Mouse (Mus musculus) spleen, postnatal 4 days (tissue): Measurements from ENCODE around the gene Gm28051.

Source experiments
- DNase-seq, 2 experiments: peaks; one replicate each; pipeline ENCODE4 v3.0.0; 2022; ENCODE audit warnings: low spot score in 2 of 2

Gene Gm28051

GRCm38 (mm10) chr12:102686321-102686720, 71.2 kb downstream of the Gm28051 start:
- no peak for DNase-seq

DNA sequence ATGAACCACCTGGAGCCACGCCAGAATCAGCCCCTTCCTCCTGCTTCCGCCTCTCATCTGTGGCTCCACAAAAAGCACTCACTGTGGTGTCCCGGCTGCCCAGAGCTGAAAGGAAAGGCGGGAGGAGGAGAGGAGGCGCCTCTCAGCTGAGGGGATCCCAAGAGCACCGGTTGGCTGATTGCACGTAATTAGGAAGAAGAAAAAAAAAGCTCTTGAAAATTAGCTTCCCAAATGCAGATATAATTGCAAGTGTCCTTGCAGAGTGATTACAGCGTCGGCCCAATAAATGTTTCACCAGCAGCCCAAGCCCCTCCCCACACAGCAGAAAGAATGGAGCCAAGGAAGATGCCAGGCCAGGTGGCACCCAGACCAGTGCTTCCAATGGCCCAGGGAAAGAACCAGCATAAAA, 72.0 kb downstream of the Gm28051 start:
- DNase-seq, result no peak

DNA sequence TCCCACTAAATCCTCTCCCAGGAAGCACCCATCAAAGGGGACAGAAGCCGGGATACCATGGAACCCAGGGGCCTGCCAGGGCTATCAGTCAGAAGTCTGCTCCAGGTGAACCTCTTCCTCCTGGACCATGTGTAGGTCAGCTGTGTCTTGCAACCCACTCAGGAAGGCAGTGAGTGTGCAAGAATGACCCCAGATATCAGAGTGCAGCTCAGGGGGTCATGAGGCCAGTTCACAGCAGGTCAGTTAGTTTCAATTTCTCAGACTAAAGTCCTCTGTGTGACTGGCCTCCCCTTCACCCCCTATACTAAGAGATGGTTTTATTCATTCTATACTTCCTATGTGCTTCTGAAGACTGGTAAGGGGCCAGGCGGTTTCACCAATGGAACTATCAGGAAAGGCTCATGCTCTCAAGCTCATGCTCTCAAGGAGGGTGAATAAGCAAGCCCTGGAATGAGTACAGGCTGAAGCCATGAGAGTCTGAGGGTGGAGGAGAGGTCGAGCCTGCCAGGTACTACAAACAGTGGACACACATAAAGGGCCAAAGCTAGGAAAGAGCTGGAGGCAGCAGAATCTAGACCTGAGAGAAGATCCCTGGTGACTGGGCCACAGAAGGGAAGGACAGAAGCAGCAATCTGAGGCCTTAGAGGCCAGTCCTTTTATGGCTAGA, 72.7 kb downstream of the Gm28051 start:
- no peak for DNase-seq

DNA sequence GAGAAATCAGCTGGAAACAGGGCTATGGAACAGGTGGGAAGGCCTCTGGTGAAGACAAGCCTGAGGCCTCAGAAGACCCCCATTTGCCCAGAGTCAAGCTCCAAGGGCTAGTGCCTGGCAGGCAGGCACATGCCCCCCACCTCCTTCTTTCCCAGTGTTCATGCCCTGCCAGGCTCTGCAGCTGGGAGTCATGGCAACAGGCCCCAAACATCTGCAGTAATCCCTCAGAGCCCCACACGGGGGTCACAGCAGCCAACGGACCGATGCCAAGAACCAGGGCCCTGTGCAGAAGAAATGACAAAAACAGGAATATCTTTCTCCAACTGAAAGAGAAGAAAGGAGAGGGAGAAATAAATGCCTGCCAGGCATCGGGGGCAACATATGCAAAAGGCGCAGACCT, 73.6 kb downstream of the Gm28051 start:
- DNase-seq, result no peak

DNA sequence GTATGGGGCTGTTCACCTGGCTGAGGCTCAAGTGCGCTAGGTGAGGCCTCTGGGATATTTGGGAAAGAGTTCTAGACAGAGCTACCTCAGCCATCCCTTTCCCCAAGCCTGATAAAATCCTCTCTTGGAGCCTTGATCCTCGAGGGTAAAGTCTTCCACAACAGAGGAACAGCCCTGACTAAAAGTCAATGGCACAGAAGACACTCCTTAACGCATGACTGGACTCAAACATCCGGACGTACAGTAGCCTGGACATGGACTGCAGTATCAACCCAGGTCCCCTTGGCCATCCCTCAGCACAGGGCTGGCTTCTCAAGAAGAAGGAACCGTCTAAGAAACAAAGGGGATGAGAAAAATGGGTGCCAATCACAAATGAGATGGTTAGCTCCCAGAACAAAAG, 74.1 kb downstream of the Gm28051 start:
- DNase-seq, result no peak

DNA sequence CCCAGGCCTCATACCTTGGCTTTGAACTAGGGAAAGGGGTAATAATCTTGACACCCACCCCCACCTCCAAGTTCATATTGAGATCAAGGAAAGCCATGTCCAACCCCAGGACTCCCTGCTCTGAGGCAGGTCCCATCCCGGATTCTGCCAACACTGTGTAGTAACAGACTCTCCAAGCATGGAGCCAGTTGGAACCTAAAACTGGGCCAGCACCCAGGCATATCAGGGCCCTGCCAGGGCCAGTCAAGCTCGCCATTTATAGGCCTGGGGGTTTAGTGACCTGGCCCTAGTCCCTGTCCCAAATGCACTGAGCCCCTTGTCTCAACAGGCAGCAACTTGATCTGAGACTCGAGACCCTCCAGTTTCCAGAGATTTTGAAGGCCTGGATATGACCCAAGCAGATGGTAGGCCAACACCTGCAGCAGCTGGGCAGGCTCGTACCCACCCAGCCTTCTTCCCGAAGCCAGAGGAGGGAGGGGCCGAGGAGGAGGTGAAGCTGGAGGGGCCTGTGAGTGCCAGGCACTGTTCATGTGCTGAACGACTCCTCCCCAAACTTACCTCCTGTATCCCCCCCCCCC, 74.8 kb downstream of the Gm28051 start:
- DNase-seq, result no peak

DNA sequence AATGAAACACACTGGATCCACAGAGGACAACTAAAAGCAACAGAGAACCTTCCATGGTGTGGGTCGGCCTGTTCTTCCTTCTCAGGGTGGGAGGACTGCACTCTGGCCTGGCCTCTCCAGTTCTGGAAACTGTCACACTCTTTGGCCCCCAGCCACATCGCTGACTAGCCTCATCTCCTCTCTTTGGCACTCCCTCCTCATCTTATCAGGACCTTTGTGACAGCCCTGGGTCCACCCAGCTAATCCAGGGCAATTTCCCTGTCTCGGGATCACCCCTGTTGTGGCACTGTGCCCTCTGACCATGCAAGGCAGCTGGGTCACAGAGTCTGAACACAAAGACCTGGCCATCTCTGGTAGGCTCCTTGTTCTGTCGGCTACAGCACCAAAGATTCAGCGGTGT, 75.5 kb downstream of the Gm28051 start:
- no peak for DNase-seq

GRCm38 (mm10) chr12:102681590-102681989, 76.0 kb downstream of the Gm28051 start:
- DNase-seq, result peak; percentile 49 to 81

DNA sequence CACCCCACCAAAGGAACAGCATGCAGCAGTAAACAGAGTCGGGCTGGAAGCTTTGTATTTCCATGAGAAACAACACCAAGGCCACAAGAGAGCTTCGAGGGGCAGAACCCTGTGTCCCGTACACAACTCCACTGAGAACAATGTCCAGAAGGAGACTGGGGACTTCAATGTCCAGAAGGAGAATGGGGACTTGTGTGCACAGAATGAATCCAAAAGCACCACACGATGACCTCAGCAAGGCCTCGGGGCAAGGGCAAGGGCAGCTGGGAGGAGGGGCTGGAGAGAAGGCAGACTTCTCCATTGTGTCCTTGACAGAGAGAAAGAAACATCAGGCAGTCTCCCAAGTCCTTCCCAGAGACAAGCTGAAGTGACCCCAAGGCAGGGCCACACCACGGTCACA, 78.7 kb downstream of the Gm28051 start:
- DNase-seq, result no peak

DNA sequence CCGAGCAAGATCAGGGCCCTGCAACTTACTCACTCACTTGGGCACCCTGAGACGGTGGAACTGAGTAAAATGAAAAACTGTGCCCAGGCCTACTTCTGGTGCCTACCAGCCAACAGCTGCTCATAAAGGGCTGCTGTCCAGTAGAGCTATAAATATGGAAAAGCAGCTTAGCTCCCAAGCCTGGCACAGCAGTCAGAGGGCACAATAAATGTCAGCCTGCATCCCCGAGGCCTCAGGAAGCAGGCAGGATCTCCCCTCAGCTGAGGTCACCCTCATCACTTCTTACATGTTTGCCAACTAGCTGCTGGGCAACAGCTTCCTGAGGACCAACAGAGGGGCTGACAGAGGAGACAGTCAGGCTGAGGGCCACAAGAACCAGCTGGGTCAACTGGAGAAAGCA, 80.5 kb downstream of the Gm28051 start:
- no peak for DNase-seq

- no peak for DNase-seq
These were observed 83.0 kb downstream of the Gm28051 start for GRCm38 (mm10) chr12:102674556-102674955.

DNA sequence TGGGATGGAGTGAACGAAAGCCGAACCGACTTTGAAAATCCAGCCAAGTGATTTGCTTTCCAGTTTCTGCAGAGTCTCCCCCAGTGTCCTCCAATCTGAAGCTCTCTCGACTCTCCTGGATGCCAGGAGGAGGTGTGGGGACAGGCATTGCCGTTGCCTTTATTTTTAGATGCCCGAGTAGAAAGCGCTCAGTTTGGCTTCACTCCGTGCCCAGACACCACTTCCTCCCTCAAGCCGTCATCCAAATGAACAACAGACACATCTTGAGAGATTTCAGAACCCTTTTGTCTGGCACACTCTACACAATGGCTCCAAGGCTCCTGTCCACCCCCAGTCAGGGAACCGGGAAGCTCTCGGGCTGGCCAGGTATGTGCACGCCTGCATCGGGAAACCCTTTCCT, 83.4 kb downstream of the Gm28051 start:
- DNase-seq, result no peak

GRCm38 (mm10) chr12:102672857-102673839, 84.4 kb downstream of the Gm28051 start:
- DNase-seq, result no peak

DNA sequence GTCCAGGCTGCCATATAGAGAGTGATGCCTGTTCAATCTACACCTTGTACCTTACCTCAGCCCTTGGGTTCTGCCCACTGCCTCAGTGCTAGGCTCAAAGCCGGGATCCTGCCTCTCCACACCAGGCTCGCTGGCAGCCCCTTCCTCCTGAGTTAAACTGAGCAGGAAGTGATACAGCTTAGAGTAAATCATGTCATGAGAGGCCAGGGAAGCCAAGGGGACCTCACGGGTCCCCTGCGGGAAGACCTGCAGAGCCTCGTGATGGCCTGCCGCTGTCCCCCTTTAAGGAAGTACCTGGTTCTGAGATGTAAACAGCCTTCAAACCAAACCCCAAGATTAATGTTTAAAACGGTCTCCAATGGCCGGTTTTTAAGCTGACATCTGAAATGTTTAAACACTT, 85.4 kb downstream of the Gm28051 start:
- DNase-seq, result no peak

GRCm38 (mm10) chr12:102670848-102671247, 86.7 kb downstream of the Gm28051 start:
- DNase-seq, result no peak
